Mouse (Mus musculus) ES-Bruce4 (cell line): ENCODE data around the gene 1700001L19Rik.

ENCODE experiments used
- CTCF ChIP-seq: IDR thresholded peaks from one replicate; pipeline ENCODE4 v1.8.1; 2011; ENCODE audit warnings: low read depth, low read length
- EP300 ChIP-seq: IDR thresholded peaks from 2 replicates; pipeline ENCODE4 v1.6.1; 2011; ENCODE audit warnings: low read depth, low read length; ENCODE audit not compliant: insufficient read depth
- POLR2A ChIP-seq: IDR thresholded peaks from one replicate; pipeline ENCODE4 v1.8.1; 2011; ENCODE audit warnings: low read length; ENCODE audit not compliant: insufficient read depth

DNA sequence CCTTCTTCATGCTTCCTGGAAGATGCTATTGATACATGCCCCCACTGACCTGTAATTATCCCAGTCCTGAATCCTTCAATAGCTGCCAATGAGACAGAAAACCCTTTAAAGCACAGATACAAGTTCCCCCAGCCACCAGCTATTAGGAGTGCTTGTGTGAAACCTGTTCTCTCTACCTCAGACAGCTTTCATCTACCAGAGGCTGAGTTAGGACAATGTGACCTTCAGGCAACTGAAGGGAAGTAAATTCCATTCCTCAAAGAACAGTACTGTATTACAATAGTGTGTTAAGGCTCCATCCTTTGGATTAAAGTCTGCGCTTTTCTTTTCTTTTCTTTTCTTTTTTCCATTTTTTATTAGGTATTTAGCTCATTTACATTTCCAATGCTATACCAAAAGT is 45.6 kb downstream of the 1700001L19Rik start:
- TF ChIP-seq POLR2A = no peak
- TF ChIP-seq CTCF = no peak
- no peak for TF ChIP-seq EP300
